Mouse (Mus musculus) liver, embryonic 11.5 days (tissue): ENCODE measurements around the gene Cyp2a12. TPM values are rescaled to one million over a fixed set of nuclear protein-coding genes. Genes with fewer than 3 reads are reported as not detected.
"Not testable (repeated sequence)": the region's sequence is repeated elsewhere in the genome, so short reads cannot be mapped to it uniquely, and the experiment has no call there.

ENCODE experiments used
- ATAC-seq: fragments of 200-750 bp; cut with Nextera tagmentation; replicated peaks from 2 replicates; pipeline ENCODE4 v1.8.0; 2017; ENCODE audit warnings: moderate number of reproducible peaks, mild to moderate bottlenecking, moderate TSS enrichment, moderate library complexity; ENCODE audit not compliant: low FRiP score
- DNase-seq: peaks from one replicate; pipeline ENCODE4 v3.0.0-alpha.2; 2017; ENCODE audit warnings: low spot score
- H3K27ac ChIP-seq: fragments of 300-500 bp; sonication (generic); 2 replicates; pipeline ENCODE4 v1.5.1; 2014; ENCODE audit warnings: mild to moderate bottlenecking, low read depth, low read length, control low read depth
- H3K27me3 ChIP-seq: fragments of 300-500 bp; sonication (generic); replicated peaks from 2 replicates; pipeline ENCODE4 v1.6.1; 2014; ENCODE audit warnings: low read length, mixed read lengths; ENCODE audit not compliant: control insufficient read depth, insufficient read depth
- H3K36me3 ChIP-seq: fragments of 300-500 bp; sonication (generic); 2 replicates; pipeline ENCODE4 v1.6.1; 2014; ENCODE audit warnings: mild to moderate bottlenecking, low read length, moderate library complexity, mixed read lengths; ENCODE audit not compliant: control insufficient read depth, insufficient read depth
- H3K4me1 ChIP-seq: fragments of 300-500 bp; sonication (generic); replicated peaks from 2 replicates; pipeline ENCODE4 v1.6.1; 2014; ENCODE audit warnings: low read length, mixed read lengths; ENCODE audit not compliant: control insufficient read depth, insufficient read depth
- H3K4me2 ChIP-seq: fragments of 300-500 bp; sonication (generic); 2 replicates; pipeline ENCODE4 v1.6.1; 2014; ENCODE audit warnings: mild to moderate bottlenecking, control low read depth, moderate library complexity
- H3K4me3 ChIP-seq: fragments of 300-500 bp; sonication (generic); 2 replicates; pipeline ENCODE4 v1.5.1; 2014; ENCODE audit warnings: low read depth, low read length, control low read depth
- H3K9ac ChIP-seq: fragments of 300-500 bp; sonication (generic); 2 replicates; pipeline ENCODE4 v1.6.1; 2014; ENCODE audit warnings: low read depth, low read length, control low read depth
- H3K9me3 ChIP-seq: fragments of 300-500 bp; sonication (generic); 2 replicates; pipeline ENCODE4 v1.6.1; 2016; ENCODE audit warnings: low read length, inconsistent platforms, mixed read lengths; ENCODE audit not compliant: control insufficient read depth
- WGBS: fragments of 180-500 bp; shearing (Covaris S2); extraction: QIAGEN DNeasy Blood & Tissue Kit; methylation state at CpG from one replicate; pipeline ENCODE4 v1.1.7; 2014; 5-methylcytosine and 5-hydroxymethylcytosine counted together
- polyA plus RNA-seq: library from polyadenylated mRNA; unstranded; fragments of >200 nt; fragmentation: Nextera tagmentation; extraction: Ambion mirVana; gene quantifications from 2 replicates; pipeline ENCODE4 v1.2.1, GENCODE M21; 2014

Cyp2a12 gene
- 0.31 TPM in 1 of 2 replicates, not detected in the other for polyA plus RNA-seq

GRCm38 (mm10) chr7:27028789-27029188 lies at the start of gene Cyp2a12:
TSS of gene Cyp2a12 (plus strand) at chr7:27029081.
- H3K36me3 ChIP-seq: no peaks in the 10 kb centered on the region
- no peak within 1 kb of the TSS for H3K4me3 ChIP-seq
- H3K27me3 ChIP-seq: no peaks in the 10 kb centered on the region
- no peak within 1 kb of the TSS for H3K9ac ChIP-seq
- ATAC-seq (no peak), DNase-seq (no peak)
- H3K27ac ChIP-seq: no peak within 1 kb of the TSS
- no peaks in the 10 kb centered on the region for H3K9me3 ChIP-seq
- no peak within 1 kb of the TSS for H3K4me2 ChIP-seq
- no peaks in the 10 kb centered on the region for H3K4me1 ChIP-seq
- 72% methylated on average over 2 of the region's 2 CpGs for WGBS

- H3K4me3 ChIP-seq, H3K4me1 ChIP-seq, H3K9ac ChIP-seq, H3K27me3 ChIP-seq, H3K27ac ChIP-seq, H3K9me3 ChIP-seq, DNase-seq, H3K4me2 ChIP-seq, H3K36me3 ChIP-seq, ATAC-seq: not testable (repeated sequence)
- 69% methylated on average over 2 of the region's 2 CpGs for WGBS
Observed at GRCm38 (mm10) chr7:26981464-26981863, 47.4 kb upstream of the Cyp2a12 start.

GRCm38 (mm10) chr7:26981937-26982336 lies 46.9 kb upstream of the Cyp2a12 start:
- not testable (repeated sequence) for H3K4me1 ChIP-seq, ATAC-seq, H3K9me3 ChIP-seq, H3K27ac ChIP-seq, H3K4me2 ChIP-seq, H3K27me3 ChIP-seq, H3K36me3 ChIP-seq, DNase-seq, H3K9ac ChIP-seq, H3K4me3 ChIP-seq
- 64% methylated on average over 1 of the region's 1 CpGs for WGBS

GRCm38 (mm10) chr7:26982551-26982950 lies 46.3 kb upstream of the Cyp2a12 start:
- ATAC-seq (no peak), DNase-seq (no peak)
- Histone ChIP-seq H3K4me1 (no peaks in the 10 kb centered on the region), H3K27me3 (no peaks in the 10 kb centered on the region), H3K27ac (no peak overlapping the region), H3K4me3 (no peak overlapping the region), H3K9ac (no peak overlapping the region), H3K4me2 (no peak overlapping the region), H3K9me3 (no peaks in the 10 kb centered on the region), H3K36me3 (no peaks in the 10 kb centered on the region)
- 35% methylated on average over 1 of the region's 1 CpGs for WGBS

- not testable (repeated sequence) for ATAC-seq, H3K4me1 ChIP-seq, H3K36me3 ChIP-seq, H3K27ac ChIP-seq, H3K9me3 ChIP-seq, DNase-seq, H3K4me3 ChIP-seq, H3K4me2 ChIP-seq, H3K9ac ChIP-seq, H3K27me3 ChIP-seq
- 30% methylated on average over 1 of the region's 1 CpGs for WGBS
Observed at GRCm38 (mm10) chr7:26983151-26983550, 45.7 kb upstream of the Cyp2a12 start.

- DNase-seq, H3K4me1 ChIP-seq, H3K9ac ChIP-seq, H3K27me3 ChIP-seq, H3K36me3 ChIP-seq, H3K27ac ChIP-seq, H3K9me3 ChIP-seq, H3K4me2 ChIP-seq, ATAC-seq, H3K4me3 ChIP-seq: not testable (repeated sequence)
Observed at GRCm38 (mm10) chr7:27026581-27026980, 2.3 kb upstream of the Cyp2a12 start.

GRCm38 (mm10) chr7:27048886-27049285 lies 20.0 kb downstream of the Cyp2a12 start:
- not testable (repeated sequence) for DNase-seq, H3K27me3 ChIP-seq, H3K27ac ChIP-seq, H3K9me3 ChIP-seq, H3K4me3 ChIP-seq, H3K4me2 ChIP-seq, H3K36me3 ChIP-seq, H3K9ac ChIP-seq, ATAC-seq, H3K4me1 ChIP-seq
- WGBS: 52% methylated on average over 1 of the region's 1 CpGs

- H3K27me3 ChIP-seq, H3K9ac ChIP-seq, H3K9me3 ChIP-seq, H3K27ac ChIP-seq, DNase-seq, H3K4me2 ChIP-seq, H3K36me3 ChIP-seq, ATAC-seq, H3K4me1 ChIP-seq, H3K4me3 ChIP-seq: not testable (repeated sequence)
- WGBS: 80% methylated on average over 2 of the region's 2 CpGs
Observed at GRCm38 (mm10) chr7:27059333-27059732, 30.5 kb downstream of the Cyp2a12 start.

GRCm38 (mm10) chr7:27059896-27060295 lies 31.0 kb downstream of the Cyp2a12 start:
- not testable (repeated sequence) for H3K9me3 ChIP-seq, H3K4me2 ChIP-seq, H3K9ac ChIP-seq, H3K27me3 ChIP-seq, DNase-seq, ATAC-seq, H3K27ac ChIP-seq, H3K4me3 ChIP-seq, H3K4me1 ChIP-seq, H3K36me3 ChIP-seq
